Mouse (Mus musculus) midbrain, embryonic 11.5 days (tissue): ENCODE results near the gene Xntrpc. TPM values are rescaled to one million over a fixed set of nuclear protein-coding genes. Genes with fewer than 3 reads are reported as not detected.

ENCODE experiments used
- ATAC-seq: fragments of 200-750 bp; cut with Nextera tagmentation; 2 replicates; pipeline ENCODE4 v1.8.0; 2017; ENCODE audit warnings: moderate TSS enrichment, moderate library complexity; ENCODE audit not compliant: low FRiP score
- DNase-seq: peaks from one replicate; pipeline ENCODE4 v3.0.0; 2015; ENCODE audit warnings: low spot score; ENCODE audit errors: missing footprints
- H3K27ac ChIP-seq: fragments of 300-500 bp; sonication (generic); 2 replicates; pipeline ENCODE4 v1.5.1; 2014; ENCODE audit warnings: low read depth, low read length
- H3K27me3 ChIP-seq: fragments of 300-500 bp; sonication (generic); 2 replicates; pipeline ENCODE4 v1.6.1; 2014; ENCODE audit warnings: mild to moderate bottlenecking, low read length, moderate library complexity, mixed read lengths; ENCODE audit not compliant: control insufficient read depth, insufficient read depth
- H3K36me3 ChIP-seq: fragments of 300-500 bp; sonication (generic); 2 replicates; pipeline ENCODE4 v1.6.1; 2014; ENCODE audit warnings: mild to moderate bottlenecking, low read length, moderate library complexity, mixed read lengths; ENCODE audit not compliant: control insufficient read depth, insufficient read depth
- H3K4me1 ChIP-seq: fragments of 300-500 bp; sonication (generic); 2 replicates; pipeline ENCODE4 v1.6.1; 2014; ENCODE audit warnings: low read length; ENCODE audit not compliant: control insufficient read depth, insufficient read depth
- H3K4me2 ChIP-seq: fragments of 300-500 bp; sonication (generic); 2 replicates; pipeline ENCODE4 v1.6.1; 2014; ENCODE audit warnings: mild to moderate bottlenecking, moderate library complexity
- H3K4me3 ChIP-seq: fragments of 300-500 bp; sonication (generic); 2 replicates; pipeline ENCODE4 v1.5.1; 2014; ENCODE audit warnings: low read depth, low read length
- H3K9ac ChIP-seq: fragments of 300-500 bp; sonication (generic); 2 replicates; pipeline ENCODE4 v1.6.1; 2014; ENCODE audit warnings: low read length
- H3K9me3 ChIP-seq: fragments of 300-500 bp; sonication (generic); 2 replicates; pipeline ENCODE4 v1.6.1; 2016; ENCODE audit warnings: low read length; ENCODE audit not compliant: control insufficient read depth
- WGBS: fragments of 180-500 bp; shearing (Covaris S2); extraction: QIAGEN DNeasy Blood & Tissue Kit; methylation state at CpG from one replicate; pipeline ENCODE4 v1.1.7; 2014; 5-methylcytosine and 5-hydroxymethylcytosine counted together
- polyA plus RNA-seq: library from polyadenylated mRNA; unstranded; fragments of >200 nt; fragmentation: Nextera tagmentation; extraction: Ambion mirVana; gene quantifications from 2 replicates; pipeline ENCODE4 v1.2.1, GENCODE M21; 2014

The Xntrpc gene
- polyA plus RNA-seq, 1 experiment from 2014 or later: 1.2 TPM

- DNase-seq (peak; percentile 66), ATAC-seq (no peak)
- no peaks in the 10 kb centered on the region for H3K9me3 ChIP-seq
- no peaks in the 10 kb centered on the region; the same call in 1 of the 2 replicates for H3K27me3 ChIP-seq
- no peaks in the 10 kb centered on the region for H3K36me3 ChIP-seq
- whole genome bisulfite sequencing: 84% methylated on average over 7 of the region's 7 CpGs
- H3K4me2 ChIP-seq: no peak within 1 kb of the TSS
- peaks cover 5% of the 10 kb centered on the region for H3K4me1 ChIP-seq
- no peak within 1 kb of the TSS for H3K27ac ChIP-seq
- H3K4me3 ChIP-seq: no peak within 1 kb of the TSS
- H3K9ac ChIP-seq: no peak within 1 kb of the TSS
Observed at GRCm38 (mm10) chr7:102109171-102109570, 43.7 kb downstream of the Xntrpc start, which contains the start of gene Art5. Gene Art5, minus strand, starts transcription at chr7:102109489.

- peaks cover 5% of the 10 kb centered on the region for H3K4me1 ChIP-seq
- no peaks in the 10 kb centered on the region; the same call in 1 of the 2 replicates for H3K27me3 ChIP-seq
- H3K36me3 ChIP-seq: no peaks in the 10 kb centered on the region
- H3K9me3 ChIP-seq: no peaks in the 10 kb centered on the region
- no peak overlapping the region for H3K27ac ChIP-seq
- ATAC-seq (no peak), DNase-seq (peak; percentile 51)
- no peak overlapping the region for H3K4me3 ChIP-seq
- H3K4me2 ChIP-seq: no peak overlapping the region
- WGBS: 89% methylated on average over 4 of the region's 4 CpGs
- H3K9ac ChIP-seq: no peak overlapping the region
Observed at GRCm38 (mm10) chr7:102109746-102110145, 44.2 kb downstream of the Xntrpc start.

- Histone ChIP-seq H3K36me3 (no peaks in the 10 kb centered on the region), H3K27me3 (no peaks in the 10 kb centered on the region), H3K27ac (no peak overlapping the region), H3K4me2 (no peak overlapping the region), H3K9me3 (no peaks in the 10 kb centered on the region), H3K4me1 (no peaks in the 10 kb centered on the region), H3K9ac (no peak overlapping the region), H3K4me3 (no peak overlapping the region)
- ATAC-seq (no peak), DNase-seq (peak; percentile 33)
- 80% methylated on average over 45 of the region's 45 CpGs for WGBS
Observed at GRCm38 (mm10) chr7:102113151-102113729, 47.7 kb downstream of the Xntrpc start.

GRCm38 (mm10) chr7:102116579-102117331 lies 51.2 kb downstream of the Xntrpc start, which contains the start of gene Chrna10:
Gene Chrna10, minus strand, starts transcription at chr7:102116828.
- Histone ChIP-seq H3K36me3 (peaks cover 20% of the 10 kb centered on the region), H3K4me1 (no peaks in the 10 kb centered on the region)
- WGBS: 34% methylated on average over 7 of the region's 7 CpGs

GRCm38 (mm10) chr7:102117382-102117781 lies 51.9 kb downstream of the Xntrpc start:
- no peak overlapping the region for H3K27ac ChIP-seq
- no peak for DNase-seq
- H3K9ac ChIP-seq: no peak overlapping the region
- 72% methylated on average over 6 of the region's 6 CpGs for WGBS
- no peaks in the 10 kb centered on the region for H3K4me1 ChIP-seq
- H3K36me3 ChIP-seq: peaks cover 25% of the 10 kb centered on the region
- ATAC-seq: no peak
- no peaks in the 10 kb centered on the region for H3K9me3 ChIP-seq
- H3K4me2 ChIP-seq: no peak overlapping the region
- H3K27me3 ChIP-seq: no peaks in the 10 kb centered on the region
- H3K4me3 ChIP-seq: no peak overlapping the region

More at GRCm38 (mm10) chr7:102116579-102117331, 51.2 kb downstream of the Xntrpc start, which contains the start of gene Chrna10:
- no peak within 1 kb of the TSS for H3K4me3 ChIP-seq
- no peaks in the 10 kb centered on the region for H3K9me3 ChIP-seq
- ATAC-seq (no peak), DNase-seq (no peak)
- no peak within 1 kb of the TSS for H3K27ac ChIP-seq
- no peaks in the 10 kb centered on the region for H3K27me3 ChIP-seq
- no peak within 1 kb of the TSS for H3K4me2 ChIP-seq
- no peak within 1 kb of the TSS for H3K9ac ChIP-seq

- H3K9ac ChIP-seq: no peak overlapping the region
Observed at GRCm38 (mm10) chr7:102120326-102120725, 54.8 kb downstream of the Xntrpc start.

GRCm38 (mm10) chr7:102132395-102132794 lies 66.9 kb downstream of the Xntrpc start:
- ATAC-seq (no peak), DNase-seq (no peak)
- H3K4me2 ChIP-seq: no peak overlapping the region
- 95% methylated on average over 4 of the region's 4 CpGs for WGBS
- no peak overlapping the region for H3K4me3 ChIP-seq
- no peaks in the 10 kb centered on the region for H3K27me3 ChIP-seq
- no peak overlapping the region for H3K9ac ChIP-seq
- H3K9me3 ChIP-seq: no peaks in the 10 kb centered on the region
- H3K36me3 ChIP-seq: peaks cover 30% of the 10 kb centered on the region
- H3K27ac ChIP-seq: no peak overlapping the region
- H3K4me1 ChIP-seq: no peaks in the 10 kb centered on the region

More at GRCm38 (mm10) chr7:102120326-102120725, 54.8 kb downstream of the Xntrpc start:
- peaks cover 52% of the 10 kb centered on the region for H3K36me3 ChIP-seq
- no peaks in the 10 kb centered on the region for H3K9me3 ChIP-seq
- H3K27ac ChIP-seq: no peak overlapping the region
- no peak overlapping the region for H3K4me2 ChIP-seq
- H3K27me3 ChIP-seq: no peaks in the 10 kb centered on the region
- H3K4me3 ChIP-seq: no peak overlapping the region
- H3K4me1 ChIP-seq: no peaks in the 10 kb centered on the region
- DNase-seq (no peak), ATAC-seq (no peak)
- 96% methylated on average over 10 of the region's 10 CpGs for WGBS

- ATAC-seq (no peak), DNase-seq (peak; percentile 91)
- 94% methylated on average over 1 of the region's 1 CpGs for WGBS
Observed at GRCm38 (mm10) chr7:102137464-102137863, 72.0 kb downstream of the Xntrpc start.

GRCm38 (mm10) chr7:102137898-102138297 lies 72.4 kb downstream of the Xntrpc start:
- H3K4me1 ChIP-seq: no peaks in the 10 kb centered on the region
- ATAC-seq (no peak), DNase-seq (no peak)
- H3K9me3 ChIP-seq: no peaks in the 10 kb centered on the region
- peaks cover 24% of the 10 kb centered on the region for H3K36me3 ChIP-seq
- no peak overlapping the region for H3K9ac ChIP-seq
- no peak overlapping the region for H3K4me2 ChIP-seq
- no peaks in the 10 kb centered on the region for H3K27me3 ChIP-seq
- H3K4me3 ChIP-seq: no peak overlapping the region
- WGBS: 98% methylated on average over 5 of the region's 5 CpGs
- no peak overlapping the region for H3K27ac ChIP-seq

More at GRCm38 (mm10) chr7:102137464-102137863, 72.0 kb downstream of the Xntrpc start:
- no peak overlapping the region for H3K4me2 ChIP-seq
- H3K9me3 ChIP-seq: no peaks in the 10 kb centered on the region
- no peaks in the 10 kb centered on the region for H3K4me1 ChIP-seq
- no peaks in the 10 kb centered on the region for H3K27me3 ChIP-seq
- H3K27ac ChIP-seq: no peak overlapping the region
- H3K4me3 ChIP-seq: no peak overlapping the region
- peaks cover 26% of the 10 kb centered on the region for H3K36me3 ChIP-seq
- H3K9ac ChIP-seq: no peak overlapping the region
